In genomic region chr9:14389050-14389621, GRCm38 (mm10) we compare ENCODE assay signal across 13 mouse cellular contexts. TPM values are rescaled to one million over a fixed set of nuclear protein-coding genes. Genes with fewer than 3 reads are reported as not detected.
DNase-seq lines count a peak whose midpoint lies in the region; ATAC-seq and TF ChIP-seq lines count a peak whose summit lies in the region.
"Had no signal": no experiment of that assay in that cellular context is flagged by ENCODE, and none has a peak within 500 bp of the region (broad histone marks: within the 10 kb centered on the region; RNA-seq: fewer than 3 reads in every experiment).

No protein-coding gene starts in this region.

- H3K36me3 ChIP-seq in hindbrain, embryonic 12.5 days = no peaks in the 10 kb centered on the region
- no peaks in the 10 kb centered on the region for H3K36me3 ChIP-seq in hindbrain, embryonic 14.5 days (replicated peaks; ENCODE audit: control insufficient read depth, insufficient read depth)
- no peaks in the 10 kb centered on the region for H3K36me3 ChIP-seq in midbrain, embryonic 11.5 days (ENCODE audit: control insufficient read depth, insufficient read depth, low read length)
- H3K36me3 ChIP-seq in midbrain, embryonic 10.5 days = no peaks in the 10 kb centered on the region
- H3K36me3 ChIP-seq in kidney, adult 2 months (ENCODE audit: control insufficient read depth, insufficient read depth, low read length) = no peaks in the 10 kb centered on the region
- H3K36me3 ChIP-seq: limb, embryonic 13.5 days; midbrain, embryonic 13.5 days; neural tube, embryonic 13.5 days had no signal

- no peak overlapping the region for H3K9ac ChIP-seq in hindbrain, embryonic 12.5 days
- no peak overlapping the region for H3K9ac ChIP-seq in hindbrain, embryonic 14.5 days
- no peak overlapping the region for H3K9ac ChIP-seq in midbrain, embryonic 11.5 days (ENCODE audit: low read length)
- H3K9ac ChIP-seq: limb, embryonic 13.5 days; lung, embryonic 14.5 days; midbrain, embryonic 13.5 days; neural tube, embryonic 13.5 days had no signal

- H3K4me1 ChIP-seq in hindbrain, embryonic 12.5 days = no peaks in the 10 kb centered on the region
- H3K4me1 ChIP-seq in hindbrain, embryonic 14.5 days (replicated peaks; ENCODE audit: control insufficient read depth, insufficient read depth, low read length) = no peaks in the 10 kb centered on the region
- H3K4me1 ChIP-seq in midbrain, embryonic 11.5 days (ENCODE audit: control insufficient read depth, insufficient read depth, low read length) = no peaks in the 10 kb centered on the region
- no peaks in the 10 kb centered on the region for H3K4me1 ChIP-seq in midbrain, embryonic 10.5 days
- H3K4me1 ChIP-seq in kidney, adult 2 months (ENCODE audit: control insufficient read depth, insufficient read depth, low read length) = no peaks in the 10 kb centered on the region
- H3K4me1 ChIP-seq: limb, embryonic 13.5 days; midbrain, embryonic 13.5 days; neural tube, embryonic 13.5 days had no signal

- ATAC-seq in hindbrain, embryonic 12.5 days (ENCODE audit: low FRiP score) = peak; percentile 63
- ATAC-seq in hindbrain, embryonic 14.5 days (ENCODE audit: low FRiP score) = no peak; the same call in 1 of the 2 replicates
- no peak for ATAC-seq in midbrain, embryonic 11.5 days (ENCODE audit: low FRiP score)
- ATAC-seq in activated CD4-positive, CD25-positive, alpha-beta regulatory T cell, adult 4 months = no peak
- ATAC-seq: midbrain, embryonic 13.5 days had no signal

- no peak for TF ChIP-seq POLR2A in kidney, adult 2 months (IDR thresholded peaks at IDR 0.05; ENCODE audit: low read depth, low read length)

- H3K27ac ChIP-seq in hindbrain, embryonic 12.5 days = no peak overlapping the region
- H3K27ac ChIP-seq in hindbrain, embryonic 14.5 days = no peak overlapping the region
- H3K27ac ChIP-seq in midbrain, embryonic 11.5 days (ENCODE audit: low read depth, low read length) = no peak overlapping the region
- no peak overlapping the region for H3K27ac ChIP-seq in midbrain, embryonic 10.5 days (replicated peaks)
- H3K27ac ChIP-seq in kidney, adult 2 months (ENCODE audit: insufficient read depth, low read depth, low read length) = no peak overlapping the region
- H3K27ac ChIP-seq: limb, embryonic 13.5 days; midbrain, embryonic 13.5 days; neural tube, embryonic 13.5 days had no signal

- DNase-seq in hindbrain, embryonic 14.5 days (ENCODE audit: low spot score) = no peak
- peak; percentile 37 for DNase-seq in midbrain, embryonic 11.5 days (ENCODE audit: low spot score, missing footprints)
- no peak for DNase-seq in midbrain, embryonic 10.5 days (ENCODE audit: low spot score)
- peak; percentile 75 to 79 for DNase-seq in cerebellum, adult 18-20 months
- DNase-seq in layer of hippocampus, adult 8-10 months (ENCODE audit: low spot score in 2 of 2) = peak; percentile 46 to 71
- DNase-seq in kidney, adult 2 months = no peak
- DNase-seq: adrenal gland, adult 8-10 months; lung, embryonic 14.5 days had no signal

- H3K9me3 ChIP-seq in hindbrain, embryonic 12.5 days (replicated peaks) = no peaks in the 10 kb centered on the region
- no peaks in the 10 kb centered on the region for H3K9me3 ChIP-seq in hindbrain, embryonic 14.5 days (ENCODE audit: control insufficient read depth, low read length)
- no peaks in the 10 kb centered on the region for H3K9me3 ChIP-seq in midbrain, embryonic 11.5 days (ENCODE audit: control insufficient read depth, low read length)
- H3K9me3 ChIP-seq in midbrain, embryonic 10.5 days (replicated peaks) = no peaks in the 10 kb centered on the region
- H3K9me3 ChIP-seq: limb, embryonic 13.5 days; midbrain, embryonic 13.5 days; neural tube, embryonic 13.5 days had no signal

- TF ChIP-seq CTCF in kidney, adult 2 months (conservative IDR thresholded peaks at IDR 0.05; ENCODE audit: insufficient read depth, insufficient read length, low read depth, low read length) = no peak

- no peak overlapping the region for H3K4me3 ChIP-seq in hindbrain, embryonic 12.5 days
- H3K4me3 ChIP-seq in hindbrain, embryonic 14.5 days (replicated peaks; ENCODE audit: low read length) = no peak overlapping the region
- H3K4me3 ChIP-seq in midbrain, embryonic 11.5 days (ENCODE audit: low read depth, low read length) = no peak overlapping the region
- no peak overlapping the region for H3K4me3 ChIP-seq in midbrain, embryonic 10.5 days
- H3K4me3 ChIP-seq in kidney, adult 2 months (ENCODE audit: insufficient read depth, low read depth, low read length) = no peak overlapping the region
- H3K4me3 ChIP-seq: limb, embryonic 13.5 days; midbrain, embryonic 13.5 days; neural tube, embryonic 13.5 days had no signal

- 66% methylated on average over 4 of the region's 4 CpGs for WGBS in hindbrain, embryonic 12.5 days
- WGBS in hindbrain, embryonic 14.5 days = 45% methylated on average over 4 of the region's 4 CpGs
- WGBS in midbrain, embryonic 11.5 days = 90% methylated on average over 4 of the region's 4 CpGs
- WGBS in midbrain, embryonic 10.5 days = 87% methylated on average over 4 of the region's 4 CpGs
- WGBS in kidney, adult 2 months = 88% methylated on average over 4 of the region's 4 CpGs

- no peaks in the 10 kb centered on the region for H3K27me3 ChIP-seq in hindbrain, embryonic 12.5 days
- no peaks in the 10 kb centered on the region for H3K27me3 ChIP-seq in hindbrain, embryonic 14.5 days (ENCODE audit: control insufficient read depth, insufficient read depth, low read length)
- no peaks in the 10 kb centered on the region for H3K27me3 ChIP-seq in midbrain, embryonic 11.5 days (ENCODE audit: control insufficient read depth, insufficient read depth, low read length)
- H3K27me3 ChIP-seq in midbrain, embryonic 10.5 days (ENCODE audit: low read depth, poor library complexity, severe bottlenecking) = no peaks in the 10 kb centered on the region
- H3K27me3 ChIP-seq in kidney, adult 2 months (replicated peaks; ENCODE audit: control insufficient read depth, insufficient read depth, low read length) = no peaks in the 10 kb centered on the region
- H3K27me3 ChIP-seq: limb, embryonic 13.5 days; midbrain, embryonic 13.5 days; neural tube, embryonic 13.5 days had no signal

- H3K4me2 ChIP-seq in hindbrain, embryonic 12.5 days (replicated peaks) = no peak overlapping the region
- H3K4me2 ChIP-seq in hindbrain, embryonic 14.5 days (replicated peaks) = no peak overlapping the region
- H3K4me2 ChIP-seq in midbrain, embryonic 11.5 days = no peak overlapping the region
- H3K4me2 ChIP-seq: limb, embryonic 13.5 days; lung, embryonic 14.5 days; midbrain, embryonic 13.5 days; neural tube, embryonic 13.5 days had no signal

RNA-seq across cellular contexts. Expression of gene Endod1, which starts 7.8 kb away (rescaled TPM):
- 11.0 and 11.9 TPM in 2 replicates for polyA plus RNA-seq in hindbrain, embryonic 12.5 days (2016; fragmentation: Nextera tagmentation; extraction: Ambion mirVana)
- polyA plus RNA-seq in hindbrain, embryonic 14.5 days (2014; fragmentation: Nextera tagmentation; extraction: Ambion mirVana) = 33.4 and 43.7 TPM in 2 replicates
- 7.9 and 9.8 TPM in 2 replicates for polyA plus RNA-seq in midbrain, embryonic 11.5 days (2014; fragmentation: Nextera tagmentation; extraction: Ambion mirVana)
- 6.6 and 7.8 TPM in 2 replicates for polyA plus RNA-seq in midbrain, embryonic 10.5 days (2016; fragmentation: Nextera tagmentation; extraction: Ambion mirVana)
- total RNA-seq in layer of hippocampus, adult 8-10 months (2022) = 10 to 100 TPM; 72.9 to 94.9 (median 82.4) TPM
- polyA plus RNA-seq in activated CD4-positive, CD25-positive, alpha-beta regulatory T cell, adult 4 months (2017; shearing (Covaris generic)) = 10 to 100 TPM; 33.4 to 39.9 TPM
- polyA plus RNA-seq in kidney, adult 2 months (2012; rRNA removed) = 22.1 and 51.3 TPM in 2 replicates

Comparison
In these comparisons a context has a peak if more than half of its experiments do, and no peak if none do; other contexts are left out.
1. DNase-seq: peak in midbrain, embryonic 11.5 days (single experiment), cerebellum, adult 18-20 months (2 of 2) and layer of hippocampus, adult 8-10 months (2 of 2); none in hindbrain, embryonic 14.5 days (single experiment), midbrain, embryonic 10.5 days (single experiment) and kidney, adult 2 months (single experiment).